Comparison of ENCODE assay signal across 19 mouse cellular contexts in the genomic region with DNA sequence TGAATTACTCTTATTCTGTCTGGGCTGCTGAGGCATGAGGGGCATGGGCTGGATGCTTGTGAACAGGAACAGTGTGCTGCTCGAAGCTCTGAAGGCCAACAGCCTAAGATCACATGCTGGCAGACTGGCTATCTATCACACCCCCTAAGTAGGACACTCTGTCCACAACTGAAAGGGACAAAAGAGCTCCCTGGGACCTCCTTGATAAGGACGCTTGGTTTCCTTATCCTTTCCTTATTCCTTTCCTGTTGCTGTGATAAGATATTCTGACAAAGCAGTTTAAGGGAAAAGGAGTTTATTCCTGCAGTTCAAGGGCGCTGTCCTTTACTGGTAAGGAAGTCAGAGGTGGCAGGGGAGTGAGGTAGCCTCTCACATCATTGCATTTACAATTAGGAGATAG. TPM values are rescaled to one million over a fixed set of nuclear protein-coding genes. Genes with fewer than 3 reads are reported as not detected.
A peak's percentile ranks its signal among the peaks of the same experiment; 100 is the strongest.
DNase-seq lines count a peak whose midpoint lies in the region; ATAC-seq and TF ChIP-seq lines count a peak whose summit lies in the region.
"Had no signal": no experiment of that assay in that cellular context is flagged by ENCODE, and none has a peak within 500 bp of the region (broad histone marks: within the 10 kb centered on the region; RNA-seq: fewer than 3 reads in every experiment).

No protein-coding gene starts in this region.

- no peak for DNase-seq in liver, embryonic 13.5 days
- DNase-seq in liver, postnatal 0 days, result no peak
- DNase-seq in kidney, adult 18-20 months, result no peak
- no peak for DNase-seq in cerebellum, postnatal 4 days (ENCODE audit: low spot score in 2 of 2)
- no peak for DNase-seq in right cerebral cortex, postnatal 4 days
- DNase-seq: cerebellum, adult 11-12 months; cerebellum, adult 9-10 months; cerebellum, postnatal 25 days; forebrain, postnatal 0 days; gastrocnemius, postnatal 36 days; heart, adult 18-20 months had no signal

- TF ChIP-seq EP300 in liver, postnatal 0 days (IDR thresholded peaks at IDR 0.05; ENCODE audit: low read depth), result peak; percentile 90

- H3K4me3 ChIP-seq in megakaryocyte, embryonic 14.5 days (replicated peaks), result peak overlapping the region; percentile 77
- no peak overlapping the region for H3K4me3 ChIP-seq in intestine, postnatal 0 days (ENCODE audit: low read depth, low read length)
- no peak overlapping the region for H3K4me3 ChIP-seq in liver, embryonic 13.5 days (replicated peaks)
- H3K4me3 ChIP-seq in liver, postnatal 0 days (ENCODE audit: low read depth, low read length), result no peak overlapping the region
- H3K4me3 ChIP-seq: embryonic facial prominence, embryonic 10.5 days; forebrain, embryonic 13.5 days; heart, embryonic 12.5 days; hindbrain, embryonic 10.5 days; hindbrain, embryonic 15.5 days had no signal

- ATAC-seq in megakaryocyte, adult 5-6 weeks (ENCODE audit: poor library complexity, severe bottlenecking), result no peak
- ATAC-seq in intestine, postnatal 0 days, result peak; percentile 66
- ATAC-seq in liver, embryonic 13.5 days (ENCODE audit: low read depth), result 0 out of 2 replicates have a peak, but pooled peaks have one; percentile 43
- ATAC-seq in liver, postnatal 0 days, result peak; percentile 49; the same call in 1 of the 2 replicates
- ATAC-seq: forebrain, embryonic 13.5 days; forebrain, postnatal 0 days had no signal

- H3K9me3 ChIP-seq in megakaryocyte, embryonic 14.5 days, result no peaks in the 10 kb centered on the region
- no peaks in the 10 kb centered on the region for H3K9me3 ChIP-seq in intestine, postnatal 0 days (ENCODE audit: control insufficient read depth)
- no peaks in the 10 kb centered on the region for H3K9me3 ChIP-seq in liver, embryonic 13.5 days (replicated peaks)
- H3K9me3 ChIP-seq in liver, postnatal 0 days (ENCODE audit: low read length), result no peaks in the 10 kb centered on the region
- H3K9me3 ChIP-seq: embryonic facial prominence, embryonic 10.5 days; forebrain, embryonic 13.5 days; hindbrain, embryonic 10.5 days; hindbrain, embryonic 15.5 days had no signal

- H3K36me3 ChIP-seq in megakaryocyte, embryonic 14.5 days (replicated peaks; ENCODE audit: low read length), result peaks cover 6% of the 10 kb centered on the region
- H3K36me3 ChIP-seq in intestine, postnatal 0 days (ENCODE audit: control insufficient read depth, insufficient read depth), result no peaks in the 10 kb centered on the region
- no peaks in the 10 kb centered on the region for H3K36me3 ChIP-seq in liver, embryonic 13.5 days
- H3K36me3 ChIP-seq in liver, postnatal 0 days (replicated peaks; ENCODE audit: insufficient read depth, low read length), result no peaks in the 10 kb centered on the region
- H3K36me3 ChIP-seq: embryonic facial prominence, embryonic 10.5 days; heart, embryonic 12.5 days; hindbrain, embryonic 10.5 days; hindbrain, embryonic 15.5 days had no signal

- 49% methylated on average over 3 of the region's 3 CpGs for WGBS in intestine, postnatal 0 days
- WGBS in liver, embryonic 13.5 days (ENCODE audit: insufficient replicate concordance), result 30% methylated on average over 3 of the region's 3 CpGs
- 43% methylated on average over 3 of the region's 3 CpGs for WGBS in liver, postnatal 0 days (ENCODE audit: insufficient replicate concordance)

- no peak for TF ChIP-seq CTCF in intestine, postnatal 0 days (IDR thresholded peaks at IDR 0.05; ENCODE audit: low read depth)
- TF ChIP-seq CTCF in liver, postnatal 0 days (IDR thresholded peaks at IDR 0.05; ENCODE audit: low read depth), result no peak

- H3K27ac ChIP-seq in intestine, postnatal 0 days (ENCODE audit: low read depth, low read length), result peak overlapping the region; percentile 77
- peak overlapping the region; percentile 67; the same call in 1 of the 2 replicates for H3K27ac ChIP-seq in liver, embryonic 13.5 days
- peak overlapping the region; percentile 56; the same call in 1 of the 2 replicates for H3K27ac ChIP-seq in liver, postnatal 0 days (ENCODE audit: low read depth)
- H3K27ac ChIP-seq: embryonic facial prominence, embryonic 10.5 days; forebrain, embryonic 13.5 days; hindbrain, embryonic 10.5 days; hindbrain, embryonic 15.5 days had no signal

- peak overlapping the region; percentile 3; the same call in 1 of the 2 replicates for H3K9ac ChIP-seq in intestine, postnatal 0 days (ENCODE audit: low read depth, low read length)
- H3K9ac ChIP-seq in liver, embryonic 13.5 days, result no peak overlapping the region
- H3K9ac ChIP-seq in liver, postnatal 0 days (replicated peaks), result no peak overlapping the region
- H3K9ac ChIP-seq: forebrain, embryonic 13.5 days; forebrain, postnatal 0 days; heart, embryonic 12.5 days; hindbrain, embryonic 15.5 days had no signal

- no peak overlapping the region for H3K4me2 ChIP-seq in intestine, postnatal 0 days (replicated peaks; ENCODE audit: low read depth)
- H3K4me2 ChIP-seq in liver, embryonic 13.5 days, result 0 out of 2 replicates have a peak overlapping the region, but pooled peaks have one; percentile 31
- H3K4me2 ChIP-seq in liver, postnatal 0 days (ENCODE audit: low read depth, low read length), result no peak overlapping the region
- H3K4me2 ChIP-seq: forebrain, embryonic 13.5 days; heart, embryonic 12.5 days; hindbrain, embryonic 15.5 days had no signal

- no peaks in the 10 kb centered on the region for H3K27me3 ChIP-seq in megakaryocyte, embryonic 14.5 days (replicated peaks)
- no peaks in the 10 kb centered on the region for H3K27me3 ChIP-seq in intestine, postnatal 0 days (replicated peaks; ENCODE audit: control insufficient read depth, insufficient read depth, low read length)
- no peaks in the 10 kb centered on the region for H3K27me3 ChIP-seq in liver, embryonic 13.5 days
- H3K27me3 ChIP-seq in liver, postnatal 0 days (ENCODE audit: insufficient read depth, low read length), result no peaks in the 10 kb centered on the region
- H3K27me3 ChIP-seq: forebrain, embryonic 13.5 days; hindbrain, embryonic 15.5 days had no signal

- peaks cover 77% of the 10 kb centered on the region for H3K4me1 ChIP-seq in megakaryocyte, embryonic 14.5 days
- 0 out of 2 replicates have a peak, but pooled peaks cover 7% of the 10 kb centered on the region for H3K4me1 ChIP-seq in intestine, postnatal 0 days (replicated peaks; ENCODE audit: control insufficient read depth, insufficient read depth, low read length)
- peaks cover 27% of the 10 kb centered on the region for H3K4me1 ChIP-seq in liver, embryonic 13.5 days (replicated peaks)
- H3K4me1 ChIP-seq in liver, postnatal 0 days (ENCODE audit: insufficient read depth), result peaks cover 17% of the 10 kb centered on the region
- H3K4me1 ChIP-seq: forebrain, embryonic 13.5 days; hindbrain, embryonic 10.5 days; hindbrain, embryonic 15.5 days had no signal

RNA-seq across cellular contexts. Expression of gene Med9, which starts 7.4 kb away (rescaled TPM):
- polyA plus RNA-seq in megakaryocyte, embryonic 14.5 days (2012; ENCODE audit: insufficient read depth, low replicate concordance), result 62.8 and 76.8 TPM in 2 replicates
- total RNA-seq in megakaryocyte, adult 5-6 weeks (2015), result 10.3 and 11.0 TPM in 2 replicates
- total RNA-seq in megakaryocyte, adult 5-6 weeks (2017), result 14.0 and 14.1 TPM in 2 replicates
- polyA plus RNA-seq in intestine, postnatal 0 days (2015; fragmentation: Nextera tagmentation; extraction: Ambion mirVana), result 19.4 and 22.1 TPM in 2 replicates
- polyA plus RNA-seq in liver, embryonic 13.5 days (2015; fragmentation: Nextera tagmentation; extraction: Ambion mirVana), result 26.2 and 26.8 TPM in 2 replicates
- 15.2 and 15.8 TPM in 2 replicates for polyA plus RNA-seq in liver, postnatal 0 days (2015; fragmentation: Nextera tagmentation; extraction: Ambion mirVana)

RNA-seq across cellular contexts. Expression of gene Rasd1, which starts 24.1 kb away (rescaled TPM):
- polyA plus RNA-seq in megakaryocyte, embryonic 14.5 days (2012; ENCODE audit: insufficient read depth, low replicate concordance), result 6.4 and 17.3 TPM in 2 replicates
- total RNA-seq in megakaryocyte, adult 5-6 weeks (2015), result 0.09 and 0.16 TPM in 2 replicates
- total RNA-seq in megakaryocyte, adult 5-6 weeks (2017), result 0.40 TPM in 1 of 2 replicates, not detected in the other
- polyA plus RNA-seq in intestine, postnatal 0 days (2015; fragmentation: Nextera tagmentation; extraction: Ambion mirVana), result 1.1 and 1.4 TPM in 2 replicates
- polyA plus RNA-seq in liver, embryonic 13.5 days (2015; fragmentation: Nextera tagmentation; extraction: Ambion mirVana), result 1.0 and 1.2 TPM in 2 replicates
- 2.2 and 3.2 TPM in 2 replicates for polyA plus RNA-seq in liver, postnatal 0 days (2015; fragmentation: Nextera tagmentation; extraction: Ambion mirVana)
